Mouse (Mus musculus) stomach, embryonic 14.5 days (tissue): Measurements from ENCODE around the gene Snupn. TPM values are rescaled to one million over a fixed set of nuclear protein-coding genes. Genes with fewer than 3 reads are reported as not detected.
A peak's percentile ranks its signal among the peaks of the same experiment; 100 is the strongest.

ENCODE experiments used
- ATAC-seq: fragments of 200-750 bp; cut with Nextera tagmentation; 2 replicates; pipeline ENCODE4 v1.8.0; 2017; ENCODE audit warnings: low read depth, moderate TSS enrichment; ENCODE audit not compliant: insufficient number of reproducible peaks, insufficient read depth, low FRiP score
- H3K27ac ChIP-seq: fragments of 300-500 bp; sonication (generic); 2 replicates; pipeline ENCODE4 v1.5.1; 2014; ENCODE audit warnings: mild to moderate bottlenecking, low read length, moderate library complexity, mixed read lengths
- H3K27me3 ChIP-seq: fragments of 300-500 bp; sonication (generic); 2 replicates; pipeline ENCODE4 v1.6.1; 2014; ENCODE audit warnings: low read length, control low read depth, mixed read lengths; ENCODE audit not compliant: control insufficient read depth, insufficient read depth
- H3K36me3 ChIP-seq: fragments of 300-500 bp; sonication (generic); 2 replicates; pipeline ENCODE4 v1.6.1; 2014; ENCODE audit warnings: mild to moderate bottlenecking, control low read depth, low read length, moderate library complexity, mixed read lengths; ENCODE audit not compliant: control insufficient read depth, insufficient read depth
- H3K4me1 ChIP-seq: fragments of 300-500 bp; sonication (generic); 2 replicates; pipeline ENCODE4 v1.6.1; 2014; ENCODE audit warnings: low read length, control low read depth, mixed read lengths; ENCODE audit not compliant: control insufficient read depth, insufficient read depth
- H3K4me2 ChIP-seq: fragments of 300-500 bp; sonication (generic); replicated peaks from 2 replicates; pipeline ENCODE4 v1.6.1; 2014; ENCODE audit warnings: low read depth, low read length, control low read depth
- H3K4me3 ChIP-seq: fragments of 300-500 bp; sonication (generic); 2 replicates; pipeline ENCODE4 v1.5.1; 2014; ENCODE audit warnings: low read depth, low read length, control low read depth
- H3K9ac ChIP-seq: fragments of 300-500 bp; sonication (generic); replicated peaks from 2 replicates; pipeline ENCODE4 v1.6.1; 2014; ENCODE audit warnings: low read depth, mild to moderate bottlenecking, control low read depth, low read length, moderate library complexity, mixed read lengths
- H3K9me3 ChIP-seq: fragments of 300-500 bp; sonication (generic); 2 replicates; pipeline ENCODE4 v1.6.1; 2016; ENCODE audit warnings: low read depth, low read length, control low read depth; ENCODE audit not compliant: control insufficient read depth
- WGBS: fragments of 180-500 bp; shearing (Covaris S2); extraction: QIAGEN DNeasy Blood & Tissue Kit; methylation state at CpG from one replicate; pipeline ENCODE4 v1.1.7; 2014; 5-methylcytosine and 5-hydroxymethylcytosine counted together
- polyA plus RNA-seq: library from polyadenylated mRNA; unstranded; fragments of >200 nt; fragmentation: Nextera tagmentation; extraction: Ambion mirVana; gene quantifications from 2 replicates; pipeline ENCODE4 v1.2.1, GENCODE M21; 2014

Gene Snupn
- polyA plus RNA-seq, 1 experiment from 2014 or later: 21.9 TPM

DNA sequence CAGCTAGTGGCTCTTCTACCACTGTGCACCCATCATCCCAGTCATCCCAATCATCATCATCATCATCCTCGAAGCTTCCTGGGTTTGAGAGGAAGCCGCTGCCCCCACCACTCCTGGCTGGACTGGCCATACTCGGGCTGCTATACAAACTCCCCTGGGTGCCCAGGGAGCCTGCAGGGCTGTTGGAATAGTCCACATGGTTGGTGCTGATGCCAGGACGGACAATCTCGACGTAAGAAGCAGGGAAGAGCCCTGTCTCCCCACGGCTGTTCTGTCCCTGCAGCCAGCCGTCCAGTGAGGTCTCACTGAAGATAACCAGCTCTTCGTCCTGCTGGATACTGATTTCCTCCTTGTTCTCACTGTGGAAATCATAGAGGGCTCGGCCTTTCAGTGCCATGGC is 24.3 kb upstream of the Snupn start:
- Histone ChIP-seq H3K36me3 (peaks cover 9% of the 10 kb centered on the region), H3K27ac (peak overlapping the region; percentile 94; the same call in 1 of the 2 replicates), H3K4me3 (peak overlapping the region; percentile 66), H3K4me1 (peaks cover 44% of the 10 kb centered on the region), H3K4me2 (peak overlapping the region; percentile 89), H3K9ac (no peak overlapping the region; the same call in 1 of the 2 replicates), H3K27me3 (no peaks in the 10 kb centered on the region), H3K9me3 (no peaks in the 10 kb centered on the region)
- ATAC-seq: no peak
- WGBS: 76% methylated on average over 10 of the region's 10 CpGs

DNA sequence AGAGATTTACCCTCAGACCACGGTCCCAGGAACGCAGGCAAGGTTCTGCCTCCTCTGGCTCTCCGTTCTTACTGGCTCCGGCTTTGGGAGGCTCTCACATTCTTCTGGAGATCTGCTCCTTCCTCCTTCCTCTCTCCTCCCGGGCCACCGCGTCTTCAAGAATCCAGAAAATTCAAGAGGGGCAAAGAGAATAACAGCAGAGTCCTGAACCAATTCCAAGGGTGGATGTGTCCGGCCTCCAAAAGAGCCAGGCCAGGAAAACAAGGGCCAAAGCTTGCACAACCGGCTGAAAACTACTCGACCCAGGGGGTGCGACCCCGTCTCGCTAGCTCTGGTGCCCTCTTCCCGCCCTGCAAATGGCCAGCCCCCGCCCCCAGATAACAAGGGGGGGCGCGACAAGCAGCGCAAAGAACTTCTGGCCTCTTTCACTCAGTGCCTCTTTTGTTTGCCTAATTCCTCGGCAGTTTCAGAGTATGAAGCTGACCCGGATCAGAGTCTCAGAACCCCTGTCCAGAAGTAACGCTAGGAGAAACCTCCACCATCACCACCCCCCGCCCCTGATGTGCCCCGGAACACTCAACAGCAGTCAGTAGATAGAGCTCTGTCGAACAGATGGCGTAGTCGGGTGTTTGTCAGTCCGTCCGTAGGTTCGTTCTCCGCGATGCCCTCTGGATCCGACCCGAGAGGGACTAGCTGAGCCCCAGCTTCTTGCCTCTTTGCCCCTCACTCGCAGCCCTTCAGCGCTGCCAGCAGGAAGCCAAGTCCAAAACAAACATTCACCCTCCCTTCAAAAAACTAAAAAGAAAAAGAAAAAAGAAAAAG is 23.3 kb upstream of the Snupn start:
- ATAC-seq: 0 out of 2 replicates have a peak, but pooled peaks have one; percentile 15
- peaks cover 44% of the 10 kb centered on the region for H3K4me1 ChIP-seq

DNA sequence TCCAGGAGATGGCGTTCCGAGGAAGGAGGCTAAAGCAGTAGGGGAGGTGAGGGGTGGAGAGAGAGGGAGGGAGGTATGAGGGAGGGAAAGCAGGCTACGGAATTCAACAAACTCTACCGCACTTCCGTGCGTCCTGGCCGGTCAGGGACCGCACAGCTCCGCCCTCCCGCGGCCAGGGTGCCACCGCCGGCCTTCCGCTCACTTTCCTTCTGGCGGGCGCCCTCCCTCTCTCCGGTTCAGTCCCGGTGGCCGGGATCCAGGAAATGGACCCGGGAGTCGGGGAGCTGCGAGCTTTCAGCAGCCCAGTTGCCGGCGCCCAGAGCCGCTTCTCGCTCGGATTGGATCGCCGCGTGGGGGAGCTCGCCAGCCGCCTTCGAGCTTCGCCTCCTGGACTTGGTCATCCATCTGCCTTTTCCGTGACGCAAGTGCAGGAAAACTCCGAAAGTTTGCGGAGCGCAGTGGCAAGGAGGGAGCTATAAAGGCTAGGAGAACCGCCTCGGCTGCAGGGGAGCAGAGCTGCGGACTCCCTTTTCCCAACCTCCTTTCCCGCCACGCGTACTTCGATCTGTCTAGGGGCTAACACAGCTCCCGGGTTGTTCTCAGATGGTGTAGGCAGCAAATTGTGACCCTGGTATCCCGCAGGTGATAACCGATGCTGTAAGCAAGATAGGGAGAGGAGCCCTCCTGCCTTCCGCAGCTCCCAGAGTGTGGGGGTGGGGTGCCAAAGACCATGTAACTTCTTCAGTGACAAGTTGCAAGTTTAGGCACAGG is 22.5 kb upstream of the Snupn start, which contains the start of gene Snx33:
Gene Snx33, minus strand, starts transcription at position 331 of the 771 bp plus-strand sequence.
- peaks cover 41% of the 10 kb centered on the region for H3K4me1 ChIP-seq
- peak within 1 kb of the TSS; percentile 71 for H3K9ac ChIP-seq
- under 1% methylated on average over 50 of the region's 50 CpGs for WGBS
- H3K4me2 ChIP-seq: peak within 1 kb of the TSS; percentile 89
- peak within 1 kb of the TSS; percentile 66 for H3K4me3 ChIP-seq
- H3K9me3 ChIP-seq: no peaks in the 10 kb centered on the region
- H3K27ac ChIP-seq: peak within 1 kb of the TSS; percentile 94
- ATAC-seq: peak; percentile 82
- no peaks in the 10 kb centered on the region for H3K36me3 ChIP-seq
- H3K27me3 ChIP-seq: no peaks in the 10 kb centered on the region

More for the DNA sequence above, 23.3 kb upstream of the Snupn start:
- H3K9ac ChIP-seq: peak overlapping the region; percentile 71
- peak overlapping the region; percentile 94 for H3K27ac ChIP-seq
- H3K9me3 ChIP-seq: no peaks in the 10 kb centered on the region
- peak overlapping the region; percentile 66 for H3K4me3 ChIP-seq
- WGBS: under 1% methylated on average over 35 of the region's 35 CpGs
- H3K27me3 ChIP-seq: no peaks in the 10 kb centered on the region
- peak overlapping the region; percentile 89 for H3K4me2 ChIP-seq
- H3K36me3 ChIP-seq: peaks cover under 1% of the 10 kb centered on the region

DNA sequence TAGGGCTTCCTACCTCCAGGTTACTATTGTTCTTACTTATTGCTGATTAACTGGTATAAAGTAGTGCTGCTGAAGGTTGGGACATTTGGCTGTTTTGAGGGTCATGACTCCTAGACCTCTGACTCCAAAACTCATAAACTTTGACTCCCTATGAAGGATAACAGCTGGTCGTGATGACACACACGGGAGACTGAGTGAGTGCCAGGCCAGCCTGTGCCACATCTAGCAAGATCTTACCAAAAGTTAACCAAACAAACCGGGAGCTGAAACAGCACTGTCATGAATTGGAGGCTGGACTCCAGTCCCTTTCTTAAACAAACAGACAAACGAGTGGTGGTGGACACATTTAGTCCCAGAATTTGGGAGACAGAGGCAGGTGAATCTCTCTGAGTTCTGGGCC is 21.2 kb upstream of the Snupn start:
- H3K4me1 ChIP-seq: peaks cover 30% of the 10 kb centered on the region
- H3K4me3 ChIP-seq: no peak overlapping the region
- no peaks in the 10 kb centered on the region for H3K9me3 ChIP-seq
- H3K9ac ChIP-seq: no peak overlapping the region
- no peak overlapping the region for H3K27ac ChIP-seq
- ATAC-seq: no peak
- no peak overlapping the region for H3K4me2 ChIP-seq
- H3K27me3 ChIP-seq: no peaks in the 10 kb centered on the region
- no peaks in the 10 kb centered on the region for H3K36me3 ChIP-seq
- 26% methylated on average over 4 of the region's 4 CpGs for WGBS

DNA sequence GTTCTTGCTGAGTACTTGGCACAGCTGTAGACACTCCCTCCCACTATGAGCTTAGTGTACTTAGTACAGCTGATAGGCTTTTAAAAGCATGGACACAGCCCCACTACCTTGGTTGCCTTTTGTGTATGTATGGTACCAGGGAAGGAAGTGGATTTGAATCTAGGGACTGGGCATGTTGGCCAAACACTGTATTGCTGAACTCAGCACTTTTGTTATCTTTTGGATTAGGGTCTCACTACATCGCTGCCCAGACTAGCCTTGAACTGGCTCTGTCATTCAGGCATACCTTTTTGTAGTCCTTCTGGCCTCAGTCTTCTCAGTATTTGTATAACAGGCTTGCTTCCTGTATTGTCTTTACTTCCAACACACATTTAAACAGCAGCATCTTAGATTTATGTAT is 20.1 kb upstream of the Snupn start:
- peaks cover 19% of the 10 kb centered on the region for H3K4me1 ChIP-seq
- H3K9me3 ChIP-seq: no peaks in the 10 kb centered on the region
- no peak overlapping the region for H3K4me3 ChIP-seq
- ATAC-seq: no peak
- no peaks in the 10 kb centered on the region for H3K36me3 ChIP-seq
- H3K4me2 ChIP-seq: no peak overlapping the region
- H3K9ac ChIP-seq: no peak overlapping the region
- H3K27ac ChIP-seq: no peak overlapping the region
- 54% methylated on average over 1 of the region's 1 CpGs for WGBS
- H3K27me3 ChIP-seq: no peaks in the 10 kb centered on the region

DNA sequence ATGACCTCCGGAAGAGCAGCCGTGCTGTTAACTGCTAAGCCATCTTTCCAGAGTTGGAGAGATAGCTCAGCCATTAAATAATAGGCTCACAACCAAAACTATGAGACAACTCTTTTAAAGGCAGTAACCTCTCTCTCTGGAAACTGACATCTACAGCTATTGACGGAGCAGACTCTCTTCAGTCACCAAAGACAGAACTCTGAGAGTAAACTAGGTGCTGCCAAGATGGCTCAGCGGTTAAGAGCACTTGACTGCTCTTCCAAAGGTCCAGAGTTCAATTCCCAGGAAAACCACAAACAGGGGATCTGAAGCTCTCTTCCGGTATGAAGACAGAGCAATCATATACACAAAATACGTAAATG is 13.8 kb upstream of the Snupn start:
- H3K4me3 ChIP-seq: peak overlapping the region; percentile 76
- peak overlapping the region; percentile 44; the same call in 1 of the 2 replicates for H3K27ac ChIP-seq
- no peaks in the 10 kb centered on the region; the same call in 1 of the 2 replicates for H3K36me3 ChIP-seq
- peaks cover 6% of the 10 kb centered on the region; the same call in 1 of the 2 replicates for H3K4me1 ChIP-seq
- H3K9ac ChIP-seq: no peak overlapping the region
- 14% methylated on average over 6 of the region's 6 CpGs for WGBS
- H3K9me3 ChIP-seq: no peaks in the 10 kb centered on the region
- peak overlapping the region; percentile 55 for H3K4me2 ChIP-seq
- ATAC-seq: no peak
- no peaks in the 10 kb centered on the region for H3K27me3 ChIP-seq

DNA sequence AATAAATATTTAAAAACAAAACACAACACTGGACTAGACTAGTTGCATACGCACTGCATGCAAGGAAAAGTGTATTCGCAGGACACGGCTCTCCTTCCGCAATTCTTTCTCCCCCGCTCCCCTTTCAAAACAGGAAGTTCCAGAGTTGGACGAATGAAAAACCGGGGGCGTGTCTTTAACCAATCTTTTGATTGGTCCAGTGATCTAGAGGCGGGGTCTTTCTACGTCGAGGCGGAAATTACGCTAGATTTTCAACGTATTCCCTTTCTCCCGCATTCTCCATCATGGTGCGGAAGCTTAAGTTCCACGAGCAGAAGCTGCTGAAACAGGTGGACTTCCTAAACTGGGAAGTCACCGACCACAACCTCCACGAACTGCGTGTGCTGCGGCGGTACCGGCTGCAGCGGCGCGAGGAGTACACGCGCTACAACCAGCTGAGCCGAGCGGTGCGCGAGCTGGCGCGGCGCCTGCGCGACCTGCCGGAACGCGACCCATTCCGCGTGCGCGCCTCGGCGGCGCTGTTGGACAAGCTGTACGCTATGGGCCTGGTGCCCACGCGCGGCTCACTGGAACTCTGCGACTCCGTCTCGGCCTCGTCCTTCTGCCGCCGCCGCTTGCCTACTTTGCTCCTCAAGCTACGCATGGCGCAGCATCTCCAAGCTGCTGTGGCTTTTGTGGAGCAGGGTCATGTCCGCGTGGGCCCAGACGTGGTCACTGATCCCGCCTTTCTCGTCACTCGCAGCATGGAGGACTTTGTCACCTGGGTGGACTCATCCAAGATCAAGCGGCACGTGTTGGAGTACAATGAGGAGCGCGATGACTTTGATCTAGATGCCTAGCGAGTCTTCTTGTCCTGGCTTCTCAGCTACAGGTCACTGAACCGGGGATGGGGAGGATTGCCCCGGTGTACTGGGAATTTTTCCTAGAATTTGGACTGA is 13.2 kb upstream of the Snupn start, which contains the start of gene Imp3:
Gene Imp3, plus strand, starts transcription at position 253 of the 938 bp plus-strand sequence.
- H3K9ac ChIP-seq: peak within 1 kb of the TSS; percentile 72
- ATAC-seq: peak; percentile 94
- H3K9me3 ChIP-seq: no peaks in the 10 kb centered on the region
- no peaks in the 10 kb centered on the region for H3K27me3 ChIP-seq
- no peaks in the 10 kb centered on the region; the same call in 1 of the 2 replicates for H3K36me3 ChIP-seq
- under 1% methylated on average over 73 of the region's 73 CpGs for WGBS
- H3K4me2 ChIP-seq: peak within 1 kb of the TSS; percentile 83
- peak within 1 kb of the TSS; percentile 76 for H3K4me3 ChIP-seq
- peaks cover 6% of the 10 kb centered on the region; the same call in 1 of the 2 replicates for H3K4me1 ChIP-seq
- H3K27ac ChIP-seq: peak within 1 kb of the TSS; percentile 86
